Mouse (Mus musculus) gastrocnemius, adult 8-10 months (tissue): Measurements from ENCODE around the gene Mettl7a2. TPM values are rescaled to one million over a fixed set of nuclear protein-coding genes. Genes with fewer than 3 reads are reported as not detected.
"Not testable (repeated sequence)": the region's sequence is repeated elsewhere in the genome, so short reads cannot be mapped to it uniquely, and the experiment has no call there.

ENCODE experiments used
- DNase-seq, 2 experiments: peaks; one replicate each; pipeline ENCODE4 v3.0.0; 2022; ENCODE audit warnings: low spot score in 2 of 2
- total RNA-seq, 4 experiments: library from RNA; stranded (reverse); gene quantifications; 2 replicates each; pipeline ENCODE4 v1.2.4; 2022

Mettl7a2 gene
- 1 to 10 TPM in 1 of 4 experiments, under 1 TPM in 3; 0.77 to 1.0 (median 0.91) TPM for total RNA-seq

DNA sequence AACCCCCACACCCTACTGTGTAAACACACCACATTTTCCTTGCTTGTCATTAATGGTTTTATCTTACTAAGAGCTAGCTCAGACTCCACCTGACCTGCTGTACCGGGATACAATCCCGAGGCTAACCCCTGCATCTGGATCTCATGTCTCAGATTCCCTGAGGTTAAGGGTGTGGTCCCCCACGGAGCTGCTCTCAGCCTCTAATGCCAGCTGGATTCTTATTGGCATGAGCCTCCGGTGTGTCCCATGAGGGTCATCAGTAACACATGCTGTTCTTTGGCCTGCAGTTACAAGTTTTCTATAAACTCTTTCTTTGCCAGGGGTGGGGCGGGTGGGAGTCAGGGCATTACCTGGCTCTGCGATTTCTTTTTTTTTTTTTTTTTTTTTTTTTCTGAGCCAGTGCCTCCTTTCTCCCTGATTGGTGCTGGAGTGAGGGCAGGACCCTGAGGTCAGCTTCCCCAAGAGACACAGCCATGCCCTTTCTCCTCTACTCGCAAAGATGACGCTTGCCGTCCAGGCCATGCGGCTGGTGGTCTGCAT, at the start of gene Mettl7a2, which contains the start of gene Methig1:
Gene Mettl7a2 (plus strand): TSS at position 490 of the 540 bp plus-strand sequence.
Gene Methig1 (plus strand): TSS at position 439 of the 540 bp plus-strand sequence.
- no peak for DNase-seq

DNA sequence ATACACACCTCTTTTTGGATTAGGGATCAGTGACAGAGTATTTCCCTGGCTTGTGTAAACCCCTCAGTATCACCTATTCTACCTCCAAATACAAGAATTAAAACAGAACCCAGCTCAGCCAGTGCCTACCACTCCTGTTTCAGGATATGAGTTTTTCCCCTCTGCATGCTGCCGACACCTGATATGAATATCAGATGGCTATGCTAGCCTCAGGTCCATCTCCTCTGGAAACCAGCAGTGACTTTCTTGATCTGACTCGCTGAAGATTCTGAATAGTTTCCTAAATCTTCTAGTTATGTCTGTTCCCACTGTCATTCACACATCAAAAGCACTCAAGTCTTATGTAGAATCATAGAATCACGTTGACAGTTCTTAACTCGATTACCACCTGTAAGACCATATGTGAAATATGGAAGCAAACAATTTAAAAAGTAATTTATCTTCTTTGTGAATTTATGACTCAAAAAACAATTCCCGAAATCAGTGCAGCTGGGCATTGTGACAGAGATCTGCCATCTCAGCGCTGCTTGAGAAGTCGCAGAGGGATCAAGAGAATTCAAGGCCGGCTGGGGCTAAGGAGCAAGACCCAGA, 49.5 kb upstream of the Mettl7a2 start:
- DNase-seq = no peak

DNA sequence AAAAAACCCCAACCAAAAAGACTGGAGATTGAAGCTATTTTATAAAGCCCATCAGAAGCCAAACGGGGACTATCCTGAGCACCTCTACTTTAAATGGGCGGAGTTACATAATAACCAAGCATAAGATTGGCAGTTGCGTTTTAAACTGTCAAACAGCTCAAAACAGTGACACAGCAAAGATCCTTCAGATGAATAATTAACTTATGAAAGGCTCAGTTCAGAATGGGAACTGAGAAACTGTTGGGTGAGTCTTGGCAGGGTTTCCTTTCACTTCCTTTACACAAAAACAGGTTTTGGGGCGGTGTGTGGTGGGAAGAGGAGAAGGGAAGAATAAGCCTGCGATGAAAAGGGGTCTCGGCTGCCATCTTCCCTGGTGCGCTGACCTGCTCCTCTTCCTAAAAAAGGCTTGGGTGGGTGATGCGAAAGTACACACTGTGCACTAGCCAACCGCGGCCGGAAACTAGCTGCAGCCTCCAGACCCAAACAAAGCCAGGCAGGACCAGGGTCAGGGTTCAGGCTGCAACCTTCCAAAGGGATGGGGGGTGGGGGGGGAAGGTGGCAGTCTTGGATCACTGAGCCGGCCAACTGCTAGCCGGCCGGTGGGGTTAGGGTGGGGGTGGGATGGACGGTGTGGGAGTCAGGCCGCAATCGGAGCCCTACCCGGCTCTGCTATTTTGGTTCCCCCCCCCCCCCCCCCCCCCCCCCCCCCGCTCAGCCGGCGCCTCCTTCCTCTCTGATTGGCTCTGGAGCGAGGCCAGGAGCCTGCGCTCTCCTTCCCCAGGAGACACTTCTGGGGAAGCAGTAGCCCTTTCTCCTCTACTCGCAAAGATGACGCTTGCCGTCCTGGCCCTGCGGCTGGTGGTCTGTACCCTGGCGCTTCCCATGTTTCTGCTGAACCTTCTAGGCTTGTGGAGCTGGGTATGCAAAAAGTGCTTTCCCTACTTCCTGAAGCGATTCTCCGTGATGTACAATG, 48.7 kb upstream of the Mettl7a2 start, which contains the start of gene Mettl7a1:
Gene Mettl7a1 (plus strand): TSS at position 122 of the 973 bp plus-strand sequence.
- peak; percentile 71 to 84 for DNase-seq

DNA sequence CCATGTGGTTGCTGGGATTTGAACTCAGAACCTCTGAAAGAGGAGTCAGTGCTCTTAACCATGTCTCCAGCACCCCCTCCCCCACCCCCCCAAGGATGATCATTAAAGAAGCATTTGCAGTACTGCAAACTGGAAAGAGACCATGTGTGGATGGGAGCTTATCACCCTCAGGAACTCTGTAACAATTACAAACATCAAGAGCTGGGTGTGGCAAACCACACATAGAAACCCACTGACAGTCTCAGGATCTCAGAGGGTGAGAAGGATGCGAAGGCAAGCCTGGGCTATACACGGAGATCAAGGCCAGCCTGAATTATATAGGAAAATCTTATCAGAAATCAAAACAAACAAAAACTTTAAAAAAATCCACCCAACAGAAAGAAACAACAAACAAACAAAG, 46.8 kb upstream of the Mettl7a2 start:
- DNase-seq = no peak

DNA sequence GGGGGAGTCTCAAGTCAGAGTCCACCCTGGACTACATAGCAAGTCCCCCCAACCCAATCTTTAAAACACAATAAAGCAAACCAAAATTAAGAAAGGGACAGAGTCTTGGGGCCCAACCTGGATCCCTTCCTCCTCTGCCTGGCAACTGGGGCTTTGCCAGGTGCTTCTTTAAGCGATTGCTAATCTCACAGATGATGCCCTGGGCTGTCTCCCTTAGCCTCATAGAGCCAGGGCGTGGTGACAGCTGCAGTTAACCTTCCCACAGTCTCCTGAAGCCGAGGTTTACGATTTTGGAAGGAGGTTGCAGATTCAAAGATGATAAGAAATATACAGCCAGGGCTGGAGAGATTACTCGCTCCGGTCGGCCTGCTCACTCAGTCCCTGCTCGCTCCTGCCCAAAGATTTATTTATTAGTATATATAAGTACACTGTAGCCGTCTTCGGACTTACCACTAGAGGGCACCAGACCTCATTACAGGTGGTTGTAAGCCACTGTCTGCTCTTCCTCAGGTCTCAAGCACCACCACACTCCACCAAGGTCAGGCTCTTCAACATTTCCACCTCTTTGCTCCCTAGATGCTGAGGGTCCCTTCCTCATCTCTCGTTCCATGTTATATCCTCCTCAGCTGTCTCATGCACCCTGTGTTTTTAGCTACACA, 45.4 kb upstream of the Mettl7a2 start:
- not testable (repeated sequence) for DNase-seq

DNA sequence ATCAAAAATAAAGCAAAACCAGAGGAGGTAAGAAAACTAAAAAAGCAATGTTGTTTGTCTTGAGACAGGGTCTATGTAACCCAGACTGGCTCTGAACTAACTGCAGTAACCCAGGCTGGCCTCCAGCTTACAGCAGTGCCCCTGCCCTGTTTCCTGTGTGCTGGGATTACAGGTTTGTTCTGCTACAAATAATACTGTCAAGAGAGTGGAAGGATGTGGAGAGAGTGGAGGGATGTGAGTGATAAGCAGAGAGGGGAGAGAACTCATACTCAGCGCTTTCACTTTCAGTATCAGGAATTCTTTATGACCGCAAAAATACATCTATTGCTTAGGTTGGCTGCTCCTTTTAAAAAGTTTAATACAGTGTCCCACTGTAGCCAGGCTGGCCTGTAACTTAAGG, 40.7 kb upstream of the Mettl7a2 start:
- no peak for DNase-seq

DNA sequence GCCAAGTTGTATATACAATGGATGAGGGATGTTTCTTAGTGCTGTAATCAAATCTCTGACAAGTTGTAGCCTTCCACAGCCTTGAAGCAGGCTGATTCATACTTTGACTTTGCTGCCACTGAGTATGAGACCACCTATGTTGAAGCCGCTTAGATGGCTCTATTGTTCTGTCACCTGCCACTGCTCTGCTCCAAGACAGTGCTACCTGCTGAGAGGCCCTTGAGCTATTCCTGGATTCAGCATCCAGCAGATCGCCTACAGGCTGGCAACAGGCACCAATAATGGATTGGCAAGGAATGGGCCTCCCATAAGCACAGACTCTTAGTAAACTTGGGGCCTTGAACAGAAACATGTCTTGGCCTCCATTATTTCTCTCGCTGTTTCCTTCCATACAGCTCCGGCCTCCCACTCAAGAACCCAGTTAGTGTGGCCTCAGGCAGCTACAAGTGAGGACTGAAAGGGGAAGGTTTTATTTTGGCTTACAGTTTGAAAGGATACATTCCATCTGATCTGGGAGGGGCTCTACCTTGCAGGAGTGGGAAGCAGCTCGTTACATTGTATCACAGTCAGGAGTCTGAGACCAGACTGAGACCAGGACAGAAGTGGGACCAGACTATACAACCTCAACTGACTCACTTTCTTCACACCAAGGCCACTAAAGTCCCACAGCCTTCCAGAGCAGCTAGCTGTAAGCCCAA, 38.4 kb upstream of the Mettl7a2 start:
- no peak for DNase-seq

DNA sequence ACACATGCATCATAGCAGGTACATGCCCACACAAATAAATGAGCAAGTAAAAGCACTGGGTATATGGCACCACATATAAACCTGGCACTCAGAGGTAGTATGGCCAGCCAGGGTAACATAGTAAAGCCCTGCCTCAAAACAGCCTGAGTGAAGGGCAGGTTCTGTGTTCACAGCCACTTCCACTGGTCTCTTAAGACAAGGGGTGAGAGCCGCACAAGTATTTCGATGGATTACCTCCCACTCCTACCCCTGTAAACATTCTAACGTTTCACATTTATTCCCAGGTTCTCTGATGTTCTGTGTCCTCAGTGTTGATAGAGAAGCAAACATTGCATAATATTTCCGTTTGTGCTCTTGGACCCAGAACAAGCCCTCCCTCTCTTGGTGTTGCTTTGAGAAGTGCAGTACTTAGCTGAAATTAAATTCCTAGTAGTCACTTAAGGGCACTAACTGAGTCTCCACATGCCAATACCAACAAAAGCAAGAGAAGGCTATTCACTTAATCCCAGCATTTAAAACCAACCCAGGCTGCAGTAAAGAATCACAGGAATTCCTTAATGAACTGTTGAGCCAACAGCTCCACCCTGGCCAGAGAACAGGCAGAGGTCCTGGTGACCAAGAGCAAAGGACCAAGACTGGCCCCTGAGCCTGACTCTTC, 34.9 kb upstream of the Mettl7a2 start:
- DNase-seq = not testable (repeated sequence)

DNA sequence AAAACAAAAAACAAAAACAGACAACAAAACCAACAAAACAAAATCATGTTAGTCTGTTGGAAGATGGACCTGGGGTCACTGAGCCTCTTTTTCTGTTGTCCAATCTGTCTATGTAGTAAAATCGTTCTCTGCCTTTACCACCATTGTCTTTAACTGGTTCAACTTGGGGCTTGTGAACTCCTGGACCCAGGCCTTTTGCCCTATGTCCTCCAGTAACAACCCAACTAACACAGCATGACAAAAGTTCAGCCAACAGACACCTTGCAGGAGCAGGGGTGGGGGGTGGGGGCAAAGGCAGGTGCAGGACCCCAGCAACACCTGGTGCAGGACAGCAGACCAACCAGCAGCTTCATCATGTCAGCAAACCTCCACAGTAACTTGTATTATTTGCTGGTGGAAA, 33.1 kb upstream of the Mettl7a2 start:
- DNase-seq = no peak

DNA sequence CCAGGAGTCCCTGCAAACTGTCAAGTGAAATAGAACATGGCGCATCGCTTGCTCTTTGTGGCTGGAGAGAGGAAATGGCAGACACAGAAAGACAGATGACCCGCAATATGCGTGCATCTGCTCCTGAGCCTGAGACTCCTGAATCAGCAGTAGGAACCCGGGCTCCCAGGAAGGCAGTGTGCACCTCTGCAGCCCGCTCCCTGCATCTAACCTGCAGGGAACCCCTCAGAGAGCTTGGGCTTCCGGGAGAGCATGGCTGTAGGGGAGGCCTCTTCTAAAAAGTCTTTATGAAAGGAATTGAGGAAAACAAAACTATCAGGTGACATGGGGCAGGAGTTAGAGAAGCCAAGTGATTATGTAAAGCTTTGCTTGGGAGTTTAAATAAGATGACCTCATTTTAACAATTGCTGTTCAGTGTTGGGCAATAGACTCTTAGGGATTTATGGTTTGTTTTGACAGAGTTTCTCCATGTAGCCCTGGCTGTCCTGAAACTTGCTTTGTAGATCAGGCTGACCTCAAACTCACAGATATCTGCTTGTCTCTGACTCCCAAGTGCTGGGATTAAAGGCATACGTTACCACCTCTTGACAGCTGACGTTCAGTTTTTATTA, 32.6 kb upstream of the Mettl7a2 start:
- no peak for DNase-seq

DNA sequence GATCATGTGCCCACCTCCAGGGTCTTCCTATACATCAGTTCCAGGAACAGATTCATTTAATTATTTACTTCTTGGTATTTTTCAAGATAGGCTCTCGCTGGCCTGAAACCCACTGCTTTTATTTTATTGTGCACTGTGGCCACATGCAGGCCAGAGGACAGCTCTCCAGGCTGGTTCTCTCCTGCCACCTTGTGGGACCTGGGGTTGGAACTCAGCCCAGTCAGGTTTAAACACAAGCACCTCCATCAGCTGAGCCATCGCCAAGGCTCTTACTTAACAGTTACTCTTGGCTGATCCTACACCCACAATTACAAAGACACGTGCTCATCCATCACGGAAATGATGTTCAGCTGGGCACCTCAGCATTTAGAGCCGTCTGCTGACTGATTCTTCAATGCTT, 31.9 kb upstream of the Mettl7a2 start:
- peak in 1 of 2 experiments; percentile 51 for DNase-seq

DNA sequence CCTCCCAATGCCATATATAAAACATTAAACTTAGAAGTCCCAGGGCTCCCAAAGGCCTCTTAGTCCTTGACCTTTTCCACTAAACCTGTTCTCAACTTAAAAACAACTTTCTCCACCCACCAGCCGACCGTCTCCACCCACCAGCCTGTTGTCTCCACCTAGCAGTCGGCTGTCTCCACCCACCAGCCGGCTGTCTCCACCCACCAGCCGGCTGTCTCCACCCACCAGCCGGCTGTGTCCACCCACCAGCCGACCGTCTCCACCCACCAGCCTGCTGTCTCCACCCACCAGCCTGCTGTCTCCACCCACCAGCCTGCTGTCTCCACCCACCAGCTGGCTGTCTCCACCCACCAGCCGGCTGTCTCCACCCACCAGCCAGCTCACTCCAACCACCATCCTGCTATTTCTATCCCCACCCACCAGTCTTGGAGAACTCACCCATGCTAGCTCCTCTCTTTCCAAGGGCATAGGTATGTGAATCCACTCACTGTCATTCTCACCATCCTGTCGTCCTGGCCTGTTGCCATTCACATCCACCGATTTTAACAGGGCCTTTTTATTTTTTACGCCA, 28.9 kb upstream of the Mettl7a2 start:
- DNase-seq = no peak

DNA sequence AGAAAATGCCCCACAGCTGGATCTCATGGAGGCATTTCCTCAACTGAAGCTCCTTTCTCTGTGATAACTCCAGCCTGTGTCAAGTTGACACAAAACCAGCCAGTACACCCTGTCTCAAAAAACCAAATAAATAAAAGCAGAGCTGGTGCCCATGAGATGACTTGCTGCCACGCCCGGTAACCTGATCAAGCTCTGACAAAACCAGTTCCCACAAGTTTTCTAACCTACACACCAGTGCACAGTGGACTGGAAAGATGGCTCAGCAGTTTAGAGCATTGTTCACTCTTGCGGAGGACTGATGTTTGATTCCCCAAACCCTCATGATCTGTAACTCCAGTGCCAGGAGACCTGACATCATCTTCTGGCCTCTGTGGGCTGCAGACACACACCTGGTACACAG, 27.8 kb upstream of the Mettl7a2 start:
- DNase-seq = no peak

DNA sequence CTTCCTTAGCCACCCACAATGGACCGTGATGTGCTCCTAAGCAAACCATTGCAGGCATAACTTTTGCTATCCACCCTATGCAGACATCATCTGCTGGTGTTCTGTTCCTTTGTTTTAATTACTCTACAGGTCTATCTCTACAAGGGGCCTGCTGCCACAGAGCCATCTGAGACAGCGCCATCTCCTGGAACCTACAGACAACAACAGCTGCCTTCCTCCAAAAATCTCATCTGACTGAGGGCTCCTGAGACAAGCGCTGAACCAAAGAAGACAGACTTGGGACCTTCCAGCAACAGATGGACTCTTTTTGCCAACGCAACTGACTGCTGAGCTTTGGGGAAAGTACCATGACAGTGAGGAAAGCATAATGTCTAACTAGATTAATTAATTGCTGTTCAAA, 24.9 kb upstream of the Mettl7a2 start:
- DNase-seq = not testable (repeated sequence)

DNA sequence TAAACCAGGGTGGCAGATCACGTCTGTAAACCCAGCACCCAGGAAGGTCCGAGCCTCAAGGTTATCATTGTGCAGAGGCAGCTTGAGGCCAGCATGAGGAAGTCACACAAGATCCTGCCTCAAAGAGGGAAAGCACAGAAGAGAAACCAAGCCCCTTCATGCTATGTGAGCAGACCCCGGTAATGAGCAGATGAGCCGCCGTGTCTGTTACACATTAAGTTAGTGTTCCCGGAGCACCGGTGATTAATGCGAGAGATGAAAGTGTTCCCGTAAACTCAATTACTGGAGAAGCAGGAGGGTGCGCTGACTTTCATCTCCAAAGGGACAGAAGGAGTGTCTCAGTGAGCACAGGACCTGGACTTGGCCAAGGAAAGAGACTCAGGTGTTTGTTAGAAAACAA, 23.7 kb upstream of the Mettl7a2 start:
- not testable (repeated sequence) for DNase-seq

DNA sequence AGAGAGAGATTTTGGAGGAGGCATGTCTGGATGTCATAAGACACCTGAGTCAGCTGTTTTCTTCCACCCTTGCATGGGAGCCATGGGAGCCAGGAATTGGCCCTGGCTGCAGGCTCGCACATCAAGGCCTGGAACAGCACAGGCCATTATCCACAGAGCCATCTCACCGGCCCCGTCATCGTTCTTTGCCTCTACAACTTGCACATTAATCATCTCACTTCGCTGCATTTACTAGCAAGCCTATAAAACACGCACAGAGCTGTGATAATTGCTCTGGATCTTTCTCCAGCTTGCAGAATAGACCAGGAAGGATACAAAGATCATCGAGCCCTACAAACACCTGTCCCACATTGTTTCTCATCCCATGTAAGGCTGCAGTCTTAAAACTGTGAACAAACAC, 22.3 kb upstream of the Mettl7a2 start:
- no peak for DNase-seq

DNA sequence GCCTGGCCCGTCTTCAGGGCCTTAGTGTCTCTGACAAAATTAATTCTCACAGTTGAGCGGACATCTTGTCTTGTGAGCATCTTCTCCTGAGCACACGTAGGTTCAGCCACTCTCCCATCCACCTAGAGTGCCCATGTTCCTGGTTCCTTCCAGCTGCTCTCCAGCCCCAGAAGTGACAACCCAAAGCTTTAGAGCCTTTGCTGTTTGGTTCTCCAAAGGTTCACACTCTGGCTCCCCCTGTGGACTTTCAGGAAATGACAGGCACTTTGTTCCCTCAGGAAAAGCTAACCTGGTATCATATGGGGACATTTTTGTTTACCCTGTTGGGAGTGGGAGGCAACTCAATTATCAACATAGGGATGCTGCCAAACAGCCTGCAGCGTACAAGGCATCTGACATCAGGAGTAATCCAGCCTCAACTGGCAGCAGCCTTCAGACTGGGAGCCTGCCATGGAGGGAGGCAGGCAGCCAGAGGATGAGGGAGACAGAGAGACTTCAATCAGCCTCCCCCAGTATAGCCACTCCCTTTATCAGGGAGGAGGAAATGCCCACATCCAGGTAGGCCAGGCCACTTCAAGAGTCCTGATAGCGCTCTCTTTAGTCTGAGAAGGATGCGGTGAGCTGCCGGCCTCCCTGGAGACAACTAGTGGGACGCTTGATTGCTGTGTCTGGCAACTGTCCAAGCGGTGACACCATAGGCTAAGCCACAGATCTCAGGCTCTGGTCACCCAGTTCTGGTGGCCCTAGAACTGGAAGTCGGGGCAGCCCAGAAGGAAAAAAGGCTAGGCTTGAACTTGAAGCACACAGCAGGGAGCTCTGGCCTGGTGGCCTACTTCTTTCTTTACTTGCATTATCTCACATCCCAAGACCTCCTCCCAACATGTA, 20.7 kb upstream of the Mettl7a2 start:
- not testable (repeated sequence) for DNase-seq

DNA sequence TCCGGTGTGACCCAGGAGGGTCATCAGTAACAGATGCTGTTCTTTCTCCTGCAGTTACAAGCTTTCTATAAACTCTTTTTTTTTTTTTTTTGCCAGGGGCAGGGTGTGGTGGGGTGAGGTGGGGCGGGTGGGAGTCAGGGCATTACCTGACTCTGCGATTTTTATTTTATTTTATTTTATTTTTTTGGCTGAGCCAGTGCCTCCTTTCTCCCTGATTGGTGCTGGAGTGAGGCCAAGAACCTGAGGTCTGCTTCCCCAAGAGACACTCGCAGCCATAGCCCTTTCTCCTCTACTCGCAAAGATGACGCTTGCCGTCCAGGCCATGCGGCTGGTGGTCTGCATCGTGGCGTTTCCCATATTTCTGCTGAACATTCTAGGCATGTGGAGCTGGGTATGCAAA, 18.4 kb upstream of the Mettl7a2 start, which contains the start of gene Mettl7a3:
Gene Mettl7a3 (plus strand): TSS at position 301 of the 400 bp plus-strand sequence.
- no peak for DNase-seq
